Mouse (Mus musculus) cerebellum, adult (tissue): ENCODE measurements around the gene Gbx1.

Experiments used
- ATAC-seq: cut with Nextera tagmentation; 2 replicates; pipeline ENCODE4 v1.9.2; 2017; ENCODE audit warnings: mild to moderate bottlenecking, moderate library complexity, mixed read lengths; ENCODE audit not compliant: insufficient number of reproducible peaks, low FRiP score, low TSS enrichment

Gbx1 gene

DNA sequence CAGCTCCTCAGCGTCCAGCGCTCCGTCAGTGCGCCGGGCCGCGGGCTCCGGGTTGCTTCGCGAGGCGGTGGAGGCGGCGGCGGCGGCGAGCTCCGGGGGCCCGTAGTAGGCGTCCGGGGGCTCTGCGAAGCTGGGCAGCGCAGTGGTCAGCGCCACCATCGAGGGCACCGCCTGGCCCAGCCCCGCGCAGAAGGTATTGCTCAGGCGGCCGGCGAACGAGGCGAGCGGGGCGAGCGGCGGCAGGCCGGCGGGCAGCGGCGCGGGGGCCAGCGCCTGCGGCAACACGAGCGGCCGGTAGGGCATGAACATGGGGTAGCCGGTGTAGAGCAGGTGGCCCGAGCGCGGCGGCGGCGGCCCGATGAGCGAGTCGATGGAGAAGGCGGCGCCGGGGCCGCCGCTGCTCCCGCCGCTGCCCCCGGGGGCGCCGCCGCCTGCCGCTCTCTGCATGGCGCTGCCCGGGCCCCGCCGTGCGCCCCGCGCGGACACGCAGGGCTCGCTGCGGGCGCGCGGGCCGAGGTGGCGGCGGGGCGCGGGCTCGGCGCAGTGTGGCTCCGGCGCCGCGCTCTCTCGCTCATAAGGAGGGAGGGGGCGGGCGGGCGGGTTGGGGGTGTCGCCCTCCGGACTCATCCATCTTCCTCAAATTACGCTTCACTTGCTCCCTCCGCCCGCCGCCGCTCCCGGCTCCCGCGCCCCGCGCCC, 663 bp downstream of the Gbx1 start:
- no peak for ATAC-seq

GRCm38 (mm10) chr5:24525360-24526189, 1.4 kb downstream of the Gbx1 start:
- ATAC-seq: no peak

GRCm38 (mm10) chr5:24524522-24524921, 2.5 kb downstream of the Gbx1 start:
- ATAC-seq: no peak

GRCm38 (mm10) chr5:24523806-24524205, 3.2 kb downstream of the Gbx1 start:
- ATAC-seq: no peak

- ATAC-seq: no peak
Measured at GRCm38 (mm10) chr5:24521366-24521765, 5.6 kb downstream of the Gbx1 start.

DNA sequence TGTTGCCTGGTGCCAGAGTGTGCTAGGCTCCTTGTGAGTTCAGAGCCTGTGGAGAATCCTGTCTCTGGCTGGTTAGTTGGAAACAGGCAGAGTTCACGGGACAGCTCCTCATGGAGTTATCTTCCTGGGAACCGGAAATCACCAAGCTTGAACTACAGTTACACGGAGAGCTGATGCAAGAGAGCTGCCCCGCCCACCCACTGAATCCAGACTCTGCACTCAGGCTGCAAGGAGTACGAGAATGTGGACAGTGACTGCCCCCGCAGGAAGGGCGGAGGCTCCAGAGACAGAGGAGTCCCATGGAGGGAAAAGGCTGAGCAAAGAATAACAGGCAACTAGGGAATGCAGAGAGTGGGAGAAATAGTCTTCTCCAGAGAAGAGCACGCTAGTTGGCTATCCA, 14.7 kb downstream of the Gbx1 start:
- no peak for ATAC-seq

- no peak for ATAC-seq
Measured at GRCm38 (mm10) chr5:24510635-24511034, 16.4 kb downstream of the Gbx1 start.

DNA sequence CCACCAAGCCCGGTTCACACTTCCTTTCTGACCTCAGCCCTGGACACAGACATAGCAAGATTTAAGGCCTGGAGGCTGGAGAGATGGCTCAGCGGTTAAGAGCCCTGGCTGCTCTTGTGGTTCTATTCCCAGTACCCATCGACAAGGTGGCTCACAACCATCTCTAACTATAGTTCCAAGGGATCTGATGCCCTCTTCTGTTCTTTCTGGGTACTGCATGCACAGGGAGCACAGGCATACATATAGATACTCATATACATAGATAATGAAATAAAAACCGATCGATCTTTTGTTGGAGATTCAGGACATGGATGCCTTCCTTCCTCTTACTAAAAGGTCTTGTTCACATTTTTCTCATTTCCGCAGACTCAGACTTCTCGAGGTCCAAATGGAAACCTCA, 18.6 kb downstream of the Gbx1 start:
- no peak for ATAC-seq

DNA sequence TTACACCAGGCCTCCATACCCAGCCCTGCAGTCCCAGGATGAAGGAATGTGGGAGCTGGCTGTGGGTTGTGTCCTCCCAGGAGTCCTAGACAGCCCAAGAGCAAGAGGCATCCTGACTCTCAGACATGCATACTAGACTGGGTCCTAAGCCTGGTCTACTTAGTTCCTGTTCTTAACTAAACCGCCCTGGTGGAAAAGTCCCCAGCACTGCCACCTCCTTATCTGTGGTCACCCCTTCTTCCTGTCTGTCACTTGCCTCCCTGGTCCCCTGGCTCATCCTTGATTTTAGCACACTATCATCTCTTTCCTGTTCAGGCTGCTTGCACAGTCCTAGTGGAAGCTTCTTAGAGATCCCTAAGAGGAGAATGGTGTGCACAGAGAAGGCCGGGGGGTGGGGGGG, 21.5 kb downstream of the Gbx1 start:
- no peak for ATAC-seq

- no peak for ATAC-seq
Measured at GRCm38 (mm10) chr5:24502786-24503185, 24.2 kb downstream of the Gbx1 start.

DNA sequence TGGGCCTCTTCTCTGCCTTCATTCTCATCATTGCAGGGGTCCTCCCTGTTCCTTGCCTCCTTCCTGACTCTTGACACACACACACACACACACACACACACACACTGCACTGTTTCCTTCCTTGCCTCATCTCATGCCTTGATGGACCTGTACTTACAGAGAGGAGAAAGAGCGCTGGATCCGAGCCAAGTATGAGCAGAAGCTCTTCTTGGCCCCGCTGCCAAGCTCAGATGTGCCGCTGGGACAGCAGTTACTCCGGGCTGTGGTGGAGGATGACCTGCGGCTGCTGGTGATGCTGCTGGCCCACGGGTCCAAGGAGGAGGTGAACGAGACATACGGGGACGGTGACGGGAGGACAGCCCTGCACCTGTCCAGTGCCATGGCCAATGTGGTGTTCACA, 26.2 kb downstream of the Gbx1 start:
- ATAC-seq: no peak

- ATAC-seq: no peak
Measured at GRCm38 (mm10) chr5:24499113-24499512, 27.9 kb downstream of the Gbx1 start.

- ATAC-seq: no peak
Measured at GRCm38 (mm10) chr5:24497526-24497925, 29.5 kb downstream of the Gbx1 start.

- no peak for ATAC-seq
Measured at GRCm38 (mm10) chr5:24496756-24497155, 30.2 kb downstream of the Gbx1 start.

DNA sequence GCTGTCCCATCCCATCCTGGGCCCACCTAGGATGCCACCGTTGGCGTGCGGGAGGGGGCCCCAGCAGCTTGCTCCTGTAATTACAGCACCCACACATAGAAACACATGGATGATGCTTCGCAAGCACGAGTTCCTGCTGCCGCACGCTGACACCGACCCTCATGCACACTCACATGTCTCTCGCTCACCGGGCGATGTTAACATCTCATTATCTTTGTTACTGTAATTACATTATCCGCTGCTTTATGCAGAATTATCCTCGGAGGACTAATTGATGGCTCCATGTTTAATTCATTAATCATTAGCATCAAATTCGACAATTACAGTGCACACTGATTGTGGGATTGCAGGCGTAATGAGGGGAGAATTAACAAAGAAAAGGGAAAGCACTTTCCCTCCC, 32.0 kb downstream of the Gbx1 start:
- ATAC-seq: no peak

DNA sequence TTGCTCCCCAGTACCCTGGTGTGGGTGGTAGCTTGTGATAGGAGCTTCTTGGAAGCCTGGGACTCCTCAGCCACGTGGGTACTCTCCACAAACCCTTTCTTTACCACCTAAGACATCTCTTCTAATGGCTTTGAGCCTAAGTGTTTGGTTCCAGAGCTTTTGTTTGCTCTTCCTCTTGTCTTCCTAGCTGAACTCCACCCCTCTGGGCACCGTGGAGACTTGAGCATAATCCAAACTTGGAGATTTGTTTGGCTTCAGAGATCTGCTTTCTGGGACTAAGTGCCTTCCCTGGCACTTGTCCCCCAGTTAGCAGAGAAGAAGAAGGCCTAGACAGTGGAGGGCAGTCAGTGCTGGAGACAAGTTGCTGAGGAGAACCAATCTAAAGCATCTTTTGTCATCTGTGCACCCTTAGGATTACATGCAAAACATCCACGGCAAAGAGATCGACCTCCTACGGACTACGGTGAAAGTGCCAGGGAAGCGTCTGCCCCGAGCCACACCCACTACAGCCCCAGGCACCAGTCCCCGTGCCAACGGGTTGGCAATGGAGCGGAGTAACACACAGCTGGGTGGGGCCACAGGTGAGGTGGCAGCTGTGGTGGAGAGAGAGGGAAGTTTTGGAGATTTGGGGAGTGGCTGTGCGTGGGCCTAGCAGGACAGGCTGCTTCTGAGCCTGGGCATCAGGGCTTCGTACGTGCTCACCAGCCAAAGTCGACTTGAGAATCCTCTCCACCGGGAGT, 34.3 kb downstream of the Gbx1 start:
- ATAC-seq: no peak

GRCm38 (mm10) chr5:24490413-24490920, 36.5 kb downstream of the Gbx1 start:
- ATAC-seq: no peak

DNA sequence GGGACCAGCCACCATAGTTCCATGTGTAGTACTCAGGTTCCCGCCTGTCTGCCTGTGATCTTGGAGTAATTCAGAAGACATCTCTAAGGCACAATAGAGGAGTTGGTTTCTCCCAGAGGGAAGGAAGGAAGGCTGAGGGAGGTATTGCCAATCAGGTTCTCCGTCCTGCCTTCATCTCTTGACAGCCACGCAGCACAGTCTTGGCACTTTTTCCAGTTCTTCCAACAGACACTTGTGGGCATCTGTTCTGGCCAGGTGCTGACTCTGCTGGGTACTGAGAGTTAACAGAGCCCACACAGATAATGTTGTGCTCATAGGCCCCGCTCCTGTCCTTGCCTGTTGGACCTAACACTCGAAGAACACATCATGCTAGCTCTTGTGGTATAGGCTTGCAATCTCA, 40.3 kb downstream of the Gbx1 start:
- ATAC-seq: no peak

- ATAC-seq: peak; percentile 26
Measured at GRCm38 (mm10) chr5:24486097-24486496, 40.9 kb downstream of the Gbx1 start.

DNA sequence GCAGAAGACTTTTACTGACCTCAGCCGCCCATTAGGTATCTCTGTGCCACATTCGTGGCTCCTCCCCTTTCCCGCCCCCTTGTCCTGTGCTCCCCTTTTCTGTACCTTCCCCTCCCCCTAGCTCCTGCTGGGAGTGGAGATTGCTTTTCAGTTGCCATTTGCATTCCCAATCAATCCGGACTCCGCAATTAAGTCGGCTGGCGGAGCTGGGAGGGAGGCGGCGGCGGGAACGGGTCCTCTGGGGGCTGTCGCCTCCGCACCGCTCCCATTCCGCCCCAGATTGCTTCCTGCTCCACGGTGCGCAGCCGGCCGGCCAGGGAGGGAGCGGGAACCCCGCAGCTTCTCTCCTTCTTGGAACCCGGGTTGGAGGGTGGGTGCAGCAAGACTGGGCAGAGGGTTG, 42.0 kb downstream of the Gbx1 start:
- no peak for ATAC-seq

DNA sequence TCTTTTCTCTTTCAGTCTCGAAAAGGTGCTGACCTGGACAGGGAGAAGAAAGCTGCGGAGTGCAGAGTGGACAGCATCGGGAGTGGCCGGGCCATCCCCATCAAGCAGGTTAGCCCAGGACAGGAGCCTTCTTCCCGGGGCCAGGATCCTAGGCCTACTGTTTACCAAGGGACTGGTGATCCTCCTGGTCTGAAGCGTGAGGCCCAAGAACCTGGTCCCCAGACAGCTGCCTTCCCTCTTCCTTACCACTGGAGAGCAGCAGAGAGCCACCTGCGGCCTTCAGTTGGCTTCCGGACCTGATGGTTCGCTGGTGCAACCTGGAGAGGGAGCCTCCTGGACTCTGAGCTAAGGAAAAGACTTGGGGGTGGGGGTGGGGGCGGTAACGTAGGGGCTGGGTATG, 43.7 kb downstream of the Gbx1 start:
- 0 out of 2 replicates have a peak, but pooled peaks have one; percentile 15 for ATAC-seq
